Mouse (Mus musculus) midbrain, postnatal 0 days (tissue): ENCODE measurements at regions not wholly inside any gene's neighbourhood (a gene's known extent, or its start where the extent isn't known, plus 50 kb on each side); places are given as distances from the start of the nearest gene placed in this dataset.

Experiments
- ATAC-seq: fragments of 200-750 bp; cut with Nextera tagmentation; 2 replicates; pipeline ENCODE4 v1.8.0; 2017; ENCODE audit warnings: moderate number of reproducible peaks, mild to moderate bottlenecking, moderate TSS enrichment, moderate library complexity; ENCODE audit not compliant: low FRiP score
- DNase-seq: peaks from one replicate; pipeline ENCODE4 v3.0.0-alpha.2; 2015; ENCODE audit warnings: low spot score
- H3K27ac ChIP-seq: fragments of 300-500 bp; sonication (generic); 2 replicates; pipeline ENCODE4 v1.5.1; 2014; ENCODE audit warnings: low read depth, mild to moderate bottlenecking, low read length, mixed read lengths
- H3K27me3 ChIP-seq: fragments of 300-500 bp; sonication (generic); 2 replicates; pipeline ENCODE4 v1.6.1; 2014; ENCODE audit warnings: low read length, control low read depth, mixed read lengths; ENCODE audit not compliant: insufficient read depth
- H3K36me3 ChIP-seq: fragments of 300-500 bp; sonication (generic); 2 replicates; pipeline ENCODE4 v1.6.1; 2014; ENCODE audit warnings: low read length, control low read depth, mixed read lengths; ENCODE audit not compliant: insufficient read depth
- H3K4me1 ChIP-seq: fragments of 300-500 bp; sonication (generic); 2 replicates; pipeline ENCODE4 v1.6.1; 2014; ENCODE audit warnings: mild to moderate bottlenecking, control low read depth, antibody characterized with exemption, low read length, mixed read lengths; ENCODE audit not compliant: insufficient read depth
- H3K4me2 ChIP-seq: fragments of 300-500 bp; sonication (generic); 2 replicates; pipeline ENCODE4 v1.6.1; 2014; ENCODE audit warnings: low read depth, mild to moderate bottlenecking, low read length, mixed read lengths; ENCODE audit not compliant: poor library complexity, severe bottlenecking
- H3K4me3 ChIP-seq: fragments of 300-500 bp; sonication (generic); 2 replicates; pipeline ENCODE4 v1.5.1; 2014; ENCODE audit warnings: low read depth, mild to moderate bottlenecking, low read length, moderate library complexity
- H3K9ac ChIP-seq: fragments of 300-500 bp; sonication (generic); replicated peaks from 2 replicates; pipeline ENCODE4 v1.6.1; 2014; ENCODE audit warnings: mild to moderate bottlenecking, low read length, moderate library complexity, mixed read lengths; ENCODE audit not compliant: poor library complexity, severe bottlenecking
- H3K9me3 ChIP-seq: fragments of 300-500 bp; sonication (generic); 2 replicates; pipeline ENCODE4 v1.6.1; 2016; ENCODE audit warnings: low read length, control low read depth
- CTCF ChIP-seq: IDR thresholded peaks from 2 replicates; pipeline ENCODE4 v1.5.1; 2016; ENCODE audit warnings: antibody characterized with exemption, mild to moderate bottlenecking
- WGBS: fragments of 180-500 bp; shearing (Covaris S2); extraction: QIAGEN DNeasy Blood & Tissue Kit; methylation state at CpG from one replicate; pipeline ENCODE4 v1.1.7; 2014; 5-methylcytosine and 5-hydroxymethylcytosine counted together

DNA sequence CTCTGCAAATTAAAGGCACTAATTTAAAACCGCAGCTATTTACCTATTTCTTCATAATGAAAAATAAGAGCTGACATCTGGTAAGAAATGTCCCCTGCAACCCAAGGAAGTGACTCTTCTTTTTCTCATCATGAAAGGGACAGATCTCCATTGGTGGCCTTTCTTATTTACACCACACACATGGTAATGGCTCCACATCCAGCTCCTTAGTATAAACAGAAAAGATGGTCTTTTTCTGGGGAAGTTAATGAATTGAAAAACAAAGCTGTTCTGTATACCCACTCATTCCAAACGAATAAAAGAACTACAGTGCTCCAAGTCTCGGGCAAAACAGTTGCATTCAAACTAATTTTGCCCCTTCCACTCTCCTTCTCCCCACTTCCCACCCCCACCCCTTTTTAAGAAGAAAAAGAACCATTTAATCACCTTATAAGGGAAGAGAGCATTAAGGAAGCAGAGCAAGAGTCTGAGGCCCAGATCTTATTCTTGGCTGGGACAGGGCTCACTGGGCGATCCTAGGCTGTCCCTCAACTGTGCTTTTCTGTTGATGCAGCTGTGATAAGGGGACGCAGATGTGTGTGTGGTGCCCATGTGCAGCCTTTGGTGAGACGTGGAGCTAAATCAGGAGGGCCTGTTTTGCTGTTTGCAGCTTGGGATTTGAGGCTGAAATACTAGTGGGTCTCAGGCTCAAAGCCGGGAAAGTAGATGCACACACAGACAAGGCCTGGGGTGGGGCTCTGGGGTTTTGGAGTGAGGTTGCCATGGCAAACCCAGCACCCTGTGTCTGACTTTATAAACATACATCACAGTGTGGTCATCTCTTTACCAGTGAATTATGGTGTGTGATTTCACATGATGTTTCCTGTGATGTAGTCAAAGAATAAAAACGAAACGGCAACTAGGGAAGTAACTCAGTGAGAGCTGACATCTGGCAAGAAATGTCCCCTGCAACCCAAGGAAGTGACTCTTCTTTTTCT, 113.6 kb upstream of the Ercc6l2 start:
- H3K4me3 ChIP-seq = no peak overlapping the region
- no peak overlapping the region for H3K27ac ChIP-seq
- no peaks in the 10 kb centered on the region for H3K9me3 ChIP-seq
- no peaks in the 10 kb centered on the region for H3K27me3 ChIP-seq
- no peaks in the 10 kb centered on the region for H3K4me1 ChIP-seq
- no peak for ATAC-seq
- no peak for TF ChIP-seq CTCF
- H3K36me3 ChIP-seq = no peaks in the 10 kb centered on the region
- WGBS = 39% methylated on average over 9 of the region's 9 CpGs
- DNase-seq = no peak
- H3K4me2 ChIP-seq = no peak overlapping the region
- no peak overlapping the region for H3K9ac ChIP-seq

DNA sequence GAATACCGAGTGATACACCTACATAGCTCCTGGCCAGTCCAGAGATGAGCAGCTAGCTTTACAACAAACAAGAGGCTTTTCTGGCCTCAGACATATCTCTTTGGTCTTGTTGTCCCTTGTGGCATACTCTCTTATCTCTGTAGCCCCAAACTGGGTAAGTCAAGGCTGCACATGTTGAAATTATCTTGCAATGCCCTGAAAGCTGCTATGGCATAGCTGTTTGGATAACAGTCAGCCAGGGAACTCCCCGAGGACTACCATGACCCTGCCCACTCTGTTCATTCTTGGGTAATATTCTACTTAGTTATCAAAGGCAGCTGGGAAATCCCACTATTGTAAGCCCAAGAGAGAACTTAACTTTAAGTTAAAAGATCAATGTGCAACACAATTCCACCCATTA, 106.5 kb upstream of the Ercc6l2 start:
- ATAC-seq (no peak), DNase-seq (no peak)
- Histone ChIP-seq H3K9me3 (0 out of 2 replicates have a peak, but pooled peaks cover 4% of the 10 kb centered on the region), H3K9ac (no peak overlapping the region), H3K27ac (no peak overlapping the region), H3K4me2 (no peak overlapping the region), H3K4me3 (no peak overlapping the region), H3K36me3 (no peaks in the 10 kb centered on the region), H3K27me3 (no peaks in the 10 kb centered on the region), H3K4me1 (no peaks in the 10 kb centered on the region)
- 92% methylated on average over 2 of the region's 2 CpGs for WGBS
- TF ChIP-seq CTCF = no peak

DNA sequence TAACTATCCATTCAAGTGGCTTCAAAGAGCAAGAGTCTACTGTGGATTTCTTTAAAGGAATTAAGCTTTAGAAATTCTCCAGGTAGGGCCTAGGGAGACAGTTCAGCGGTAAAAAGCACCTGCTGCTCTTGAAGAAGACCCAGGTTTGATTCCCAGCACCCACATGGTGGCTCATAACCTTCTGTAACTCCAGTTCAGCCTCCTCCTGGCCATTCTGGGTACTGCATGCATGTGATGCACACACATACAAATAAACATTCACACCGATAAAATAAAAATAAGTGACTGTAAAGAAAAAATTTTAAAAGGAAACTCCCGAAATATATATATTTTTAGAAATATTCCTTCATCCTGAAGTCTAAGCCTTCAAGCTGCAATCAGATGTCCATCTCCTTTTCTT, 101.9 kb upstream of the Ercc6l2 start:
- ATAC-seq (no peak), DNase-seq (no peak)
- Histone ChIP-seq H3K4me1 (no peaks in the 10 kb centered on the region), H3K4me2 (no peak overlapping the region), H3K36me3 (no peaks in the 10 kb centered on the region), H3K27ac (no peak overlapping the region), H3K27me3 (no peaks in the 10 kb centered on the region), H3K9ac (no peak overlapping the region), H3K4me3 (no peak overlapping the region), H3K9me3 (0 out of 2 replicates have a peak, but pooled peaks cover 4% of the 10 kb centered on the region)
- 94% methylated on average over 3 of the region's 3 CpGs for WGBS
- peak; percentile 28; the same call in 1 of the 2 replicates for TF ChIP-seq CTCF

DNA sequence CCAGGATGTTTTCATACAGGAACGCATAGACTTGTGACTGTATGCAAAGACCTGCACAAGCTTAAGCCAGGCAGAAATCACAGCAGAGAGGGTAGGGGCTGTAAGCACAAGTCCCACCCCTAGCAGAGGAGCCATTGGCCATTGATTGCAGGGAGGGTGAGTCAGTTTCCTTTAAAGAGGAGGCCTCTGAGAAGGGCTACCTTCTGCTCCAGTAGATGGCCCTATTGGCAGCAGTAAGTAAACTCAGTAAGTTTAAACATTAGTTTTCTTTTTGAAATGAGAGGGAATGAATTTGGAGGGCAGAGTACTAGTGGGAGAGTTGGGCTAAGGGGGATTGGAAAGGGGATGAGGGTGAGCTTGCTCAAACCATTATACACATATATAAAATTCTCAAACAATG, 98.5 kb upstream of the Ercc6l2 start:
- H3K36me3 ChIP-seq = no peaks in the 10 kb centered on the region
- H3K27ac ChIP-seq = no peak overlapping the region
- DNase-seq = no peak
- H3K4me2 ChIP-seq = no peak overlapping the region
- no peak overlapping the region for H3K9ac ChIP-seq
- ATAC-seq = no peak
- H3K4me3 ChIP-seq = no peak overlapping the region
- no peak for TF ChIP-seq CTCF
- WGBS = 83% methylated on average over 1 of the region's 1 CpGs
- 0 out of 2 replicates have a peak, but pooled peaks cover 4% of the 10 kb centered on the region for H3K9me3 ChIP-seq
- no peaks in the 10 kb centered on the region for H3K27me3 ChIP-seq
- no peaks in the 10 kb centered on the region for H3K4me1 ChIP-seq

- Histone ChIP-seq H3K9ac (no peak overlapping the region), H3K27ac (no peak overlapping the region), H3K4me1 (no peaks in the 10 kb centered on the region), H3K27me3 (no peaks in the 10 kb centered on the region), H3K36me3 (no peaks in the 10 kb centered on the region), H3K4me2 (no peak overlapping the region), H3K9me3 (0 out of 2 replicates have a peak, but pooled peaks cover 4% of the 10 kb centered on the region), H3K4me3 (no peak overlapping the region)
- DNase-seq (no peak), ATAC-seq (no peak)
- TF ChIP-seq CTCF = no peak
- 87% methylated on average over 3 of the region's 3 CpGs for WGBS
Observed at GRCm38 (mm10) chr13:63717249-63717648, 97.8 kb upstream of the Ercc6l2 start.

- ATAC-seq (no peak), DNase-seq (no peak)
- H3K36me3 ChIP-seq = no peaks in the 10 kb centered on the region
- no peaks in the 10 kb centered on the region for H3K4me1 ChIP-seq
- H3K4me3 ChIP-seq = no peak overlapping the region
- H3K27ac ChIP-seq = no peak overlapping the region
- H3K9me3 ChIP-seq = no peaks in the 10 kb centered on the region
- H3K27me3 ChIP-seq = no peaks in the 10 kb centered on the region
- no peak overlapping the region for H3K4me2 ChIP-seq
- TF ChIP-seq CTCF = no peak
- H3K9ac ChIP-seq = no peak overlapping the region
- 71% methylated on average over 2 of the region's 2 CpGs for WGBS
Observed at GRCm38 (mm10) chr13:63718782-63719181, 96.3 kb upstream of the Ercc6l2 start.
